Comparison of ENCODE assay signal across 14 mouse cellular contexts in genomic region chr3:37469353-37469752, GRCm38 (mm10).
"Had no signal": no experiment of that assay in that cellular context is flagged by ENCODE, and none has a peak within 500 bp of the region (broad histone marks: within the 10 kb centered on the region; RNA-seq: fewer than 3 reads in every experiment).

No protein-coding gene starts in this region.

- DNase-seq: kidney, adult 11 months; kidney, adult 9 months; kidney, postnatal 36 days; lung, adult 18-20 months; right cerebral cortex, postnatal 4 days; spleen, adult 18-20 months; thymus, adult 18-20 months; thymus, postnatal 14 days had no signal

- H3K27me3 ChIP-seq: midbrain, embryonic 15.5 days; neural tube, embryonic 12.5 days had no signal

- H3K4me3 ChIP-seq: layer of hippocampus, adult 2 months; limb, embryonic 10.5 days; midbrain, embryonic 10.5 days; midbrain, embryonic 15.5 days; neural tube, embryonic 12.5 days had no signal

- H3K9ac ChIP-seq: midbrain, embryonic 15.5 days; neural tube, embryonic 12.5 days had no signal

- H3K36me3 ChIP-seq: midbrain, embryonic 10.5 days; midbrain, embryonic 15.5 days; neural tube, embryonic 12.5 days had no signal

- H3K9me3 ChIP-seq: limb, embryonic 10.5 days; midbrain, embryonic 10.5 days; midbrain, embryonic 15.5 days; neural tube, embryonic 12.5 days had no signal

- H3K27ac ChIP-seq: kidney, postnatal 0 days; layer of hippocampus, adult 2 months; limb, embryonic 10.5 days; midbrain, embryonic 10.5 days; midbrain, embryonic 15.5 days; neural tube, embryonic 12.5 days had no signal

- H3K4me1 ChIP-seq: limb, embryonic 10.5 days; midbrain, embryonic 10.5 days; midbrain, embryonic 15.5 days; neural tube, embryonic 12.5 days had no signal

- H3K4me2 ChIP-seq: midbrain, embryonic 15.5 days; neural tube, embryonic 12.5 days had no signal
